Mouse (Mus musculus) 3T3-L1 (cell line): ENCODE data around the gene Gm9964.
"Not testable (repeated sequence)": the region's sequence is repeated elsewhere in the genome, so short reads cannot be mapped to it uniquely, and the experiment has no call there.

Experiments used
- DNase-seq: peaks from one replicate; pipeline ENCODE4 v3.0.0-alpha.2; 2015; ENCODE audit warnings: low read depth, low spot score

Gene Gm9964

DNA sequence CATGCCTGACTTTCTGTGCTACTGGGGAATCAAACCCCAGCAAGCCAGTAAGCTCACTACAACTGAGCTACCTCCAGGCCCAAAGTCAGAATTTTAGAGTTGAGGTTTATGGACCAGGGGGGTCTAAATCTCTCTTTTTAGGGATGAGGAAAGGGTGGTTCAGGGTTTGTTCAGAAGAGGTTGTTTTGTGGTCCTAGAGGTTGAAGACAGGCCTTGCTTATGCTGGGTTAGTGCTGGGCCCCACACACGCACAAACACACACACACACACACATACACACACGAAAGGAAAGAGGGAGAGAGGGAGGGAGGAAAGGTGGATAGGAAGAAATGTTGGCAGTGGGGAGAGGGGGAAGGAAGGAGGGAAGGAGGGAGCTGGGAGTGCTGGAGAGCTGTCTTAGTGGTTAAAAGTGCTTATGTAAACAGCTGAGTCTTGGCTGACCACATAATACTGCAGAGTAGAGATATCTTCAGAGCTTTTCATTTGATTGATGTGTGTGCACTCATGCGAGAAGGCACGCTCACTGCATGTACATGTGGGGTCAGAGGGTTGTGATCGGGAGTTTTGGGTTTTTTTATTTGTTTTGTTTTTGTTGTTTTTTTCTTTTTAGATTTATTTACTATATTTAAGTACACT, at the start of gene Gm9964:
TSS of gene Gm9964 (minus strand) at position 51 of the 636 bp plus-strand sequence.
- no peak for DNase-seq

DNA sequence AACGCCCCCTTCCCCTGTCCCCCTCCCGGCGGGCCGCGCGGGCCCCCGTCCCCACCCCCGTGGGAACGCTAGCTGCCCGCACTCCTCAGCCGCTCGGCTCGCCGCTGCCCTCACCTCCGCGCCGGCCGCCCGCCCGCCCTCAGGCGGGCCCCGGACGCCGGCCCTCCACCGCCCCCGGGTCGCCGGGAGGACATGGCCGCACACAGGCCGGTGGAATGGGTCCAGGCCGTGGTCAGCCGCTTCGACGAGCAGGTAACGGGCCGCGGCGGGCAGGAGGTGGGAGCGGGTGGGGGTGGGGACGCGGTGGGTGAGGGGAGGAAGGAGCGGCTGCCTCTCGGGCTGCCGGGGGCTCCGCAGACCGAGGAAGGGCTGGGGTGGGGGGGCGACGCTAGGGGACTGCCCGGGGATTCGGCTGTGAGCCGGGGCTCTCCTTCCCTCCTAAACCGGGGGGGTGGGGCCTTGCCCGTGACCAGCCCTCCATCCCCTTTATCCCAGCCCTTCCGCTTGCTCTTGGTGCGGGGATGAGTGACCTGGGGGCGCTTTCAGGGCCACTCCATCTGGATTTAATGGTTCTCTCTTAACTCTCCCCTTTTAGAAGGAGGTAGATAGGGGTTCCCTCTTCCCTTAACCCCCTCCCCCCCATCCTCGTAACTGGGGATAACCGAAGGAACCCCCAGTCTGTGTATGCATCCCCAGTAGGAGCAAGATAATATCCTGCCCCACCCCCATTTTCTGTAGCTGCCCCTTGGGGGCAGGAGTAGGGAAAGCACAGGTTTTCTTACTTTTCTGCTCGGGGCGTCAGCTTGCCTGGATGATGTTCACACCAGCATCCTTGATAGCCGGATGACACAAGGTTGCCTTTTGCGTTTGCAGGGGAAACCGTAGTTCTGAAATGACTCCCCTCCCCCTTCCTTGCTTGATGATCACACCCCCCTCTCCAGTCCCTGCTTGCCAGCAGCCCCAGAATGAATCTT, 43.4 kb upstream of the Gm9964 start:
- DNase-seq = peak; percentile 60

DNA sequence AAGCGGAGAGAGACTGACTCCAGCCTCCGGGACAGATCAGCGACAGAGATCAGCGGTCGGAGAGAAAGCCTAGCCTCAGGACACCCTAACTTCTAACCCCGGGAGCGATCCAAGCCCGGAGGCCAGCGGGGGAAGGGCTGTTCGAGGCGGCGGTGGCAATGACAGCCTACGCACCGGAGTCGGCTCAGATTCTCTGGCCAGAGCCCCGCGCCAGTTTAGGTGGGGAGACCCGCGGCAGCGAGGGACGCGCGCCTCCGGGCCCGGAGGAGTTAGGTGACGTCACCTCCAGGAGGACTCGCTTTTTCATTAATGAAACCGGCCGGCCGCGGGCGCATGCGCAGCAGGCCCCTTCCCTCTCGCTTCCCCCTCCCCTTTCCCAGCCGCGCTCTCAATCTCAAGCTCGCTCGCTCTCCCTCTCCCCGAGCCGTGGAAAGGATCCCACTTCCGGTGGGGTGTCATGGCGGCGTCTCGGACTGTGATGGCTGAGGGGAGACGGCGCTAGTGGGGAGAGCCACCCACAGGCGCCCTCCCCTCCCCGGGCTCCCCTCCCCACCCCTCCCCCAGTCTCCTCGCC, 42.6 kb upstream of the Gm9964 start, which contains the start of gene Nf1:
TSS of gene Nf1 (plus strand) at position 460 of the 574 bp plus-strand sequence.
- DNase-seq = peak; percentile 96

DNA sequence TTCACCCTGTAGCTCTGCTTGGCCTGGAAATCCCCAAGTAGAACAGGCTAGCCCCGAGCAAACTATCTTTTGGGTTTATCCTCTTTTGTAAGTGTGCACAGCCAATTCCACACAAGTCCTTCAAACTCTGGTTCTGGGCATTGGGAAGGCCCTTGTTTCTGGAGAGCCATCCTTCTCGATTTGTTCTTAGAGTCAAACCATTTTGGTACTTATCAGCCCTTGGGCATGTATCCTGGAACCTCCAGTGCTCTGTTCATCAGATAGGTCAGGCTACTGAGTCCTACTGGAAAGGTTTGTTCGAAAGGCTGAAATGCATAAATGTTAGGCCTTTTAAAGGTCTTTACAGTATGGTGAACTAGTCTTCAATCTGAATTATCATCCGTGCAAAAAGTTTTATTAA, 41.9 kb upstream of the Gm9964 start:
- DNase-seq = no peak

DNA sequence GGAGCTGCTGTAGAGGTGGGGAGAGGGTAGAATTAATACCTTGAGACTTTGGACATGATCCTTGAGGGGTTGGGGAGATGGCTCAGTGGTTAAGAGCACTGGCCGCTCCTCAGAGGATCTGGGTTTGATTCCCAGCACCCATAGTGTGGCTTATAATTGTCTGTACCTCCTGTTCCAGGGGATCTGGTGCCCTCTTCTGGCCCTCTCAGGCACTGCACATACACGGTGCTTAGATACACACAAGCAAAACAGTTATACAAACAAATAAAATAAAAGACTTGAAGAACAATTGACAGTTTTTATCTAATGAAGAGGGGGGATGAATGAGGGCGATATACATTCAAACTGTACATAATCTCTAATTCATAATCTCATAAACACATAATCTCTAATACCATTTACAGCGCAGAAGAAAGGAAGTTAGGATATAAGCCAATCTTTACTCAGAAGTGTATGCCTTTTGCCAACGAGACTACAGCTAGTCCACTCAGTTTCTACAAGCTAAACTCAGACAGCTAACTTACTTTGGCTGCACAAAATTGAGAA, 40.1 kb upstream of the Gm9964 start:
- no peak for DNase-seq

DNA sequence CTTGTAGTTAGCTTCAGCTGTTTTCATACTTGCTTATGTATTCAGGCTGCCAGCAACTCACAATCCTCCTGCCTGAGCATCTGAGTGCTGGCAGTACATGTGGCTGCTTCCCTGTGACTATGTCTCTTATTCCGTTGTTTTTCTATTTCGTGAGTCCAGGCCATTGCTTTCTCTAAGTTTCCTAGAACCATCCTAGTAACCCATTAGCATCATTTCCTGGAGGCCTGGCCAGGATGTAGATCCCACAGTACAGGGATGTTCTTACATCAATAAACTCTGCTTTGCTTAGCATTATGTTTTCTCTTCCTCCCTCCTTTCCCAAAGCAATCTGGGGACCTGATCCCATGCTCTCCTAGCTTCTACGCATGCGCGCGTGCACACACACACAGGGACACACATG, 38.4 kb upstream of the Gm9964 start:
- DNase-seq = no peak

DNA sequence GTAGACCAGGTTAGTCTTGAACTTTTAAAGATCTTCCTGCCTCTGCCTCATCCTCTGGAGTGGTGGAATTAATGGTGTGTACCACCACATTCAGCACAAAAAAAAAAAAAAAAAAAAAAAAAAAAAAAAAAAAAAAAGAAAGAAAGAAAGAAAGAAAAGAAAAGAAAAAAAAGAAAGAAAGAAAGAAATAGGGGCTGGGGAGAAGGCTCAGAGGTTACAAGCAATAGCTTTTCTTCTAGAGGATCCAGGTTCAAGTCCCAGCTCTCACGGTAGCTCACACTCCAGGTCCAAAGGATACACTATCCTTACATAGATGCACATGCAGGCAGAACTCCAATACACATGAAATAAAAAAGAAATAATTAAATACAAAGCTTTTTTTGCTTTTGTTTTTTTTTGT, 32.9 kb upstream of the Gm9964 start:
- no peak for DNase-seq

DNA sequence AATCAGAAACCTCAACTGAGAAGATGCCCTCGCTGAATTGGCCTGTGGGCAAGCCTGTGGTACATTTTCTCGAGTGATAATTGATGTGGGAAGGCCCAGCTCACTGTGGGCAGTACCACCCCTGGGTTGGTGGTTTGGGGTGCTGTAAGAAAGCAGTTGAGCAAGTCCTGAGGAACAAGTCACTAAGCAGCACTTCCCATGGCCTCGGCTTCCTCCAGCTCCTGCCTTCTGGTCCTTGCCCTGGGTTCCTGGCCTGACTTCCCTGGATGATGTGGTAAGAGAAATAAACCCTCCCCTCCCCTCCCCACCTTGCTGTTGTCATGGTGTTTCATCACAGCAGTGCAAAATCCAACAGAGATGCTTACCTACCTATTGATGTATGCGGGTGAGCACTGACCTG, 31.4 kb upstream of the Gm9964 start:
- no peak for DNase-seq

DNA sequence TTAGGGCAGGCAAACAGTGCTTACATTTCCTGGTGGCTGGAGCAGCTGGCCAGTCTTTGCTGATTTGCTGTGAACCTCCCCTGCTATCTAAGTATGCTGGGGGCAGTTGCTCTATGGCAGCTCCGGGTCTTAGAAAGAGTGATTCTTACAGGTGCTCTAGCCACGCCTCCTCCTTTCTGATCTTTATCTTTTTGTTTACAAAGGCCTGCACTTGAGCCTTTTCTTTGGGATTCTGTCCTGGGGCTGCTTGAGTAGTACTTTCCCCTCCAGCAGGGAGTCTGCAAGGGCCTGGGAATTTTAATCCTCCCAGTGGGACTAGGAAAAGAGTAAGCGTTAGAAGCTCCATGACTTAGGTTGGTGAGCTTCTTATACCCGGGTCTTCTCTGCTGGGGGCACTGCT, 30.4 kb upstream of the Gm9964 start:
- DNase-seq = no peak

DNA sequence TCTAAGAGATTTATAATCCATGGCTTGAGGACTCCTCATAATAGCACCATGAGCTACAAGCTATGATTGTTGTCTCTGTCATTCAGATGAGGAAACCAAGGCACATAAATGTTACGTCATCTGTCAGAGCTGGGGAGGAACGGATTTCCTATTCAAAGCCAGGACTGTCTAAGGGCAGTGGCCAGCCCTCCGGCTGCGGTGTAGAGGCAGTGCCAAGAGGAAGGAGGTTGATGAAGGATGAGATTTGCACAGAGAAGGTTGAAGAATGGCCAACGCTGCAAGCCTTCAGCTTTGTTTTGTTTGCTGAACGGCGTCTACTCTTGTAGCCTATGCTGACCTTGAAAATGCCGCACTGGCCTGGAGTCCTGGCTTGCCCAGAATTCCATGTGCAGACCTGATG, 29.0 kb upstream of the Gm9964 start:
- DNase-seq = no peak

DNA sequence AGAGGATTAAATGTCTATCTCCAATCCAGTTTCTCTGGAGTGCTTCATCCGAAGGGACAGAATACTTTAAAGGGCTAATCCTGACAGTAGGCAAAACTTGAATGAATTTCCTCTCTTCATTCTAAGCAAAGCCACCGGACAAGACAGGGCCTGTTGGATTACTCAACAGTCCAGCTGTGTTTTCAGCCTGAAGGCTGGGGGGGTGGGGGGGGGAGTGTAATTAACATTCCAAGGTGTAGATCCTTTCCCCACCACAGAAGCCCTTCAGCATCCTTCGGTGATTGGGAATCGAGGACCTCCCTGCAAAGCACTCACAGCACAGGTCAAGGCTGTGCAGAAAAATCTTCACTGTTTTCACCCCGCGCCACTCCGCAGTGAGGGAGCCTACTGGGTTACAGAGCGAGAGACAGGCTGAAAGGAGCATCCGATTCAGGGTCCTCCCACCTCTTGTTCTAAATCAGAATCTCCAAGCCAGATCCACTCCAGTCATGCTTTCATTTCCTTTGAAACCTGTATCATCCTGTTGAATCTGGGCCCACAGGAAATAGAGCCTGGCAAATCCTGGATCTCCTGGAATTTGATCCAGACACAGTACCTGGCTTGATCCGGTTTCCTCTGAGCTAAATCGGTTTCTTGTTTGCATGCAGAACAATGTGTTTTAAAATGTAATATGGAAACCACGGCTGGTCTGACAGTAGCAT, 27.4 kb upstream of the Gm9964 start:
- no peak for DNase-seq

DNA sequence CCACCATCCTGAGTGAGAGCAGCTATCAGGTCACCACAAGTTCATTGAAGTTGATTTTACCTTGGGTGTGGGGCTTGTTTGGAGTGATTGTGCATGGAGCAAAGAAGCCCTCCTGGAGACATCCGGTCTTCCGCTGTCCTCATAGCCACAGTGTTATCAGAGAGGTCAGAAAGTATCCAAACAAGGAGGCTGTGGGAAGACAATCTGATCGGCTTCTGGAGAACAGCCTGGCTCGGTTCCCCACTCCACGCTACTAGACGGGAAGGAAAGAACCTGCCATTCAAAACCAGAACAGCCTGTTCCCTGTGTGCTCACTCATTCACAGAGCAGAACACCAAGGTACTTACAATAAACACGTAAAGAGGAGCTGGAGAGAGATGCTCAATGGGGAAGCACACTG, 23.1 kb upstream of the Gm9964 start:
- DNase-seq = no peak

DNA sequence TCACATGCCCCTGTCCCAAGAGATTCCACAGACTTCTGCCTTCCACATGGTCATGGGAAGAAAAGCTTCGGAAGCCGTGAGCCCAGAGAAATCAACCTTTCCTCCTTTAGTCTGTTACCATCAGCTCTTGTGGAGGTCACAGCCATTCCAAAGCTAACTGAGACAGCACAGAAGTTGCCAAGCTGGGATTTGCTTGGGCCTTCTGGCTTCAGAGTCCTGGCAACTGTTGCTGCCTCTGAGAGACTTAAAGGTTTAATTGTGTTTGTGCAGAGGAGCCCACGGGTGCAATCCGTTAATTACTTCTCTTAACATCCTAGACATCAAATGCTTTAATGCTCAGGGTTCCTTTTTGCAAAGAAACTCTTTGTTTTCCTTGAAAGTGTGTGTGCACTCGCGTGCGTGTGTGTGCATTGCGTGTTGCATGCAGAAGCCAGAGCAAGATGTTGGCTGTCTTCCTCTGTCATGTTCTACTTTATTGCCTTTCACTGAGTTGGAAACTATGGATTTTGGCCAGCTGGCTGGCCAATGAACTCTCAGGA, 20.2 kb upstream of the Gm9964 start:
- DNase-seq = no peak

DNA sequence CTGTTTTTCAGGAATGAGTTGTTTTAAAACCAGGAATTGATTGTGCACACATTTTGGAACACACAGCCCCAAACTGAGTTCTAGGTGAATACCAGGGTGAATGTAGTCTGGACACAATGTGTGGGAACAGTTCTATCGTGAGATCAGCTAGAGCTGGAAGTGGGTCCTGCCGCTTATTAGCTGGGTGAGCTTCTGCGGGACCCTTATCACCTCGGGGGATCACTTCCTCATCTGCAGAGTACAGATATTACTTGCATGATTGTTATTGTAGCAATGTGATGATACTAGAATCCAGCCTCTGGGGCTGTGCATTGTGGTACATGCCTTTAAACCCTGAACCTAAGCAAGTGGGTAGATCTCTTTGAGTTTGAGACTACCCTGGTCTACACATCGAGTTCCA, 13.8 kb upstream of the Gm9964 start:
- no peak for DNase-seq

DNA sequence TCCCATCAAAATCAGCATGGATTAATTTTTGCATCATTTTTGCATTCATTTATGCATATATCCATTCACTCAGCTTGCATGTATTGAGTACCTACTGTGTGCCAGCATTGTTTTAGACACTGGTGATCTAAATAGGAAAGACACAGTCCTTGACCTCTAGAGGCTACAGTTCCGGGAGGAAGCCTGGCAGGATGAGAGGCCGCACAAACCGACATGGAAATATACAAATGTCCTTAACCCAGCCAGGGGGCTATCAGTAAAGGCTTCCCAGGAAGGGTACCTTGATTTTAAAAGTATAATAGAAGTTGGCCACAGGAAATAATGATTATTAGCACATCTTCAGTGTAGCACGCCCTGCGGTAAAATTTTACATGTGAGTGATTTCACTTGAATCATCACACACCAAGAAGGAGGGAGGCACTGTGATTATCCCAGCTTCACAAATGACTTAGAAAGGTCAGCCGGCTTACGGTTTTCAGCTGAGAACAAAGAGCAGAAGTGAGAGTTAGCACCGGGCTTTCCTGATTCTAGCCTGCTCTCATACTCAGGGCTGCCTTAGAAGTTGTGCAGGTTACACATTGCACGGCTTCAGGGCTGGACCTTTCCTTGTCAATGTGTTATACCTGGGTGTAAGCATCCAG, 11.0 kb upstream of the Gm9964 start:
- no peak for DNase-seq

DNA sequence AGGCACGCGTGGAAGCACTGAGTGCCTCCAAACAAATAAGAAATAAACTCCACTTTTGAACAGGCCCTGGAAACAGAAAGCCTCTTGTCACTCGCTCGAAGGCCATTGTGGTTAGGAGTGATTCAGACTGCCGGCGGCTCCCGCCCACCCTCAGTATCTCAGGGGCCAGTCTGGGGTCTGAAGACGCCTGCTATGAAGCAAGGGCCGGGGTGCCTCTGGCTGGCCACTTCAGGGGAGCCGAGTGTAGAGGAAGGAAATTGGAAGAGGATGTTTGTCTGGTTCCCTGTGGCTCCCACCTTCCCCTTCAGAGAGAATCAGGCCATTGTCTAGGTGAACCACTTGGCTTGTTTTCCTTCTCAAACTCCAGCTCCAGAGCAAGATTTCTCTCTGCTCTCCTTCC, 10.3 kb upstream of the Gm9964 start:
- peak; percentile 85 for DNase-seq

DNA sequence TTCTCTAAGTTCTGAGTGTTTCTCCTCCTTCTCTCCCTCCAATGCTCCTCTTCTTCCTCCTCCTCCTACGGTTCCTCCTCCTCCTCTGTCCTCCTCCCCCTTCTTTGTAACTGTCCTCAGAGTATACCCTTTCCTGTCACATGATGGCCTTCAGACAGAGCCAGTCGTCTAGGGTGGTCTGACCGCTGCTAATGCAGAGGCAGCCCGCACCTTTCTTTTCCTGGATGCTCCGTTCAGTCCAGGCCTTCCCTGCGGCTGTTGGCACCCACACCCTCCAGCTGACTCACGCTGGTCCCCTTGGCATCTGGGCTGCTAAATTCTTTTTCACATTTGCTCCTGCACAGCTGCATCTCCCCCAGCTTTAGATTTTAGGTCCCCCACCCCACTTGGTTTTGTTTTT, 9.8 kb upstream of the Gm9964 start:
- DNase-seq = peak; percentile 96

DNA sequence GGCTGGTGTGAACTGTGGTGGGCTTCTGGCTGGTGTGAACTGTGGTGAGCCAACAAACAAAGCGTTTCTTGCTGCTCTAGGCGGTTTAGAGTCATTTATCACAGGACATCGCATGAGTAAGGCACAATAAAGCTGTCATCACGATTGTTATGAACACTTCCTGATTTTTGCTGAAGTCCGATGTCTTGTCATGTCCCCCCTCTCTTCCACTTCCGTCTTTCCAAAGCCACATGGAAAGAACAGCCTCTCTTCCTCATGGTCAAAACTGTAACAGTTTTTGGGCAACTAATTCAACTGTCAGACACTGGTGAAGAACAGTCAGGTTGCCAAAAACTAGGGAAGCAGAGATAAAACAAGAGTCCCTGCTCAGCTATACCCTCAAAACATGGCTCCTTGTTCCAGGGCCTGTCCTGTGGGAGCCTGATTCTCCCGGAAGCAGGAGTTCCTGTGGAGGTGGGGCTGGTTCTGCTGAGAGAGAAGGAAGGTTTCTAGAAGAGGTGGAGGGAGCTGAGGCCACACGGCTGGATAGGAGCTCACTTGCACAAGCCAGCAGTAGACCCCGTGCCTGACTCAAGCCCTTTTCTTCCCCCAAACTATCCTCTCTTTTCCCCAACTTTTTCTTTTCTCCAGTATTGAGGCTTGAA, 9.1 kb upstream of the Gm9964 start:
- peak; percentile 71 for DNase-seq

DNA sequence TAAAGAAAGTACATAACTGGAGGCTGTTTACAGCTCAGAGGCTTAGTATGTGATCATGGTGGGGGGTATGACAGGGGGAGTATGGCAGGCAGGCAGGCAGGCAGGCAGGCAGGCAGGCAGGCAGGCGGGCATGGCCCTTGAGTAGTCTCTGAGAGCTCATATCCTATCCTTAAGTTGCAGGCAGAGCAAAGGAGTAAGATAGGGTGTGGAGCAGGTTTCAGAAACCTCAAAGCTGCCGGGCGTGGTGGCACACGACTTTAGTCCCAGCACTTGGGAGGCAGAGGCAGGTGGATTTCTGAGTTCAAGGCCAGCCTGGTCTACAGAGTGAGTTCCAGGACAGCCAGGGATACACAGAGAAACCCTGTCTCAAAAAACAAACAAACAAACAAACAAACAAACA, 7.5 kb upstream of the Gm9964 start:
- DNase-seq = not testable (repeated sequence)

DNA sequence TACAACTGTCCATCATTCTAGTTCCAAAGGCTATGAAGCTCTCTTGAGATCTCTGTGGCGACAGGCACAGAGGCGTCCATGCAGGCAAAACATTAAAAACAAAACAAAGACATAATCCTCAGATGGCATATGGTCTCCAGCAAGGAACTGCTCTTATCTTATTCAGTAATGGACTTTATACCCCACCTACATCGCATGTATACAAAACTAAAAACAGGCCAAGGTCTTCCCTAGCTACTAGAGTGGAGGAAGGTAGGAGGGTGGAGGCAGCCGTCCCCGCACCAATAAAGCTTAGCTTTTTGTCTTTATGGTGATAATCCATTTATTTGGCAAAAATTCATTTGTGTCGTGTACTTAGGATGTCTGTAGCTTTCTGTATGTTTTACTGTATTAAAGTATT, 6.4 kb upstream of the Gm9964 start:
- DNase-seq = no peak
